Mouse (Mus musculus) embryonic facial prominence, embryonic 10.5 days (tissue): ENCODE measurements around the gene Ndc1. TPM values are rescaled to one million over a fixed set of nuclear protein-coding genes. Genes with fewer than 3 reads are reported as not detected.

Experiments
- DNase-seq: peaks from one replicate; pipeline ENCODE4 v3.0.0-alpha.2; 2017; ENCODE audit warnings: low spot score
- H3K27ac ChIP-seq: fragments of 300-500 bp; sonication (generic); replicated peaks from 2 replicates; pipeline ENCODE4 v1.5.1; 2016; ENCODE audit warnings: mild to moderate bottlenecking
- H3K27me3 ChIP-seq: fragments of 300-500 bp; sonication (generic); replicated peaks from 2 replicates; pipeline ENCODE4 v1.6.1; 2016; ENCODE audit warnings: low read depth, mild to moderate bottlenecking; ENCODE audit not compliant: poor library complexity, severe bottlenecking
- H3K36me3 ChIP-seq: fragments of 300-500 bp; sonication (generic); replicated peaks from 2 replicates; pipeline ENCODE4 v1.6.1; 2016; ENCODE audit warnings: mild to moderate bottlenecking, moderate library complexity
- H3K4me1 ChIP-seq: fragments of 300-500 bp; sonication (generic); 2 replicates; pipeline ENCODE4 v1.6.1; 2016
- H3K4me3 ChIP-seq: fragments of 300-500 bp; sonication (generic); 2 replicates; pipeline ENCODE4 v1.5.1; 2016; ENCODE audit warnings: mild to moderate bottlenecking, moderate library complexity
- H3K9me3 ChIP-seq: fragments of 300-500 bp; sonication (generic); 2 replicates; pipeline ENCODE4 v1.6.1; 2016; ENCODE audit warnings: mild to moderate bottlenecking
- WGBS: fragments of 180-500 bp; shearing (Covaris S2); methylation state at CpG from one replicate; pipeline ENCODE4 v1.1.7; 2016; 5-methylcytosine and 5-hydroxymethylcytosine counted together
- polyA plus RNA-seq: library from polyadenylated mRNA; unstranded; fragments of >200 nt; fragmentation: Nextera tagmentation; extraction: Ambion mirVana; gene quantifications from 2 replicates; pipeline ENCODE4 v1.2.1, GENCODE M21; 2016

Ndc1 gene
- 51.5 and 56.1 TPM in 2 replicates for polyA plus RNA-seq

- Histone ChIP-seq H3K9me3 (no peaks in the 10 kb centered on the region), H3K36me3 (peaks cover 37% of the 10 kb centered on the region), H3K4me3 (peak within 1 kb of the TSS; percentile 95), H3K27me3 (no peaks in the 10 kb centered on the region), H3K27ac (peak within 1 kb of the TSS; percentile 99), H3K4me1 (peaks cover 11% of the 10 kb centered on the region)
- peak; percentile 90 for DNase-seq
- WGBS, result under 1% methylated on average over 51 of the region's 51 CpGs
Observed at GRCm38 (mm10) chr4:107367567-107368314, at the start of gene Ndc1. TSS of gene Ndc1 (plus strand) at chr4:107367784.

GRCm38 (mm10) chr4:107318646-107319045 lies 48.9 kb upstream of the Ndc1 start:
- DNase-seq, result no peak
- Histone ChIP-seq H3K4me3 (no peak overlapping the region), H3K27ac (no peak overlapping the region), H3K9me3 (no peaks in the 10 kb centered on the region), H3K4me1 (peaks cover 13% of the 10 kb centered on the region), H3K27me3 (no peaks in the 10 kb centered on the region), H3K36me3 (peaks cover 59% of the 10 kb centered on the region)
- WGBS, result 82% methylated on average over 8 of the region's 8 CpGs

GRCm38 (mm10) chr4:107321041-107321440 lies 46.5 kb upstream of the Ndc1 start:
- no peak overlapping the region for H3K4me3 ChIP-seq
- 78% methylated on average over 2 of the region's 2 CpGs for WGBS
- peaks cover 67% of the 10 kb centered on the region for H3K36me3 ChIP-seq
- no peaks in the 10 kb centered on the region for H3K9me3 ChIP-seq
- H3K27me3 ChIP-seq, result no peaks in the 10 kb centered on the region
- H3K4me1 ChIP-seq, result no peaks in the 10 kb centered on the region
- no peak for DNase-seq
- H3K27ac ChIP-seq, result no peak overlapping the region

GRCm38 (mm10) chr4:107323113-107323512 lies 44.5 kb upstream of the Ndc1 start:
- Histone ChIP-seq H3K27me3 (no peaks in the 10 kb centered on the region), H3K9me3 (no peaks in the 10 kb centered on the region), H3K27ac (no peak overlapping the region), H3K4me3 (no peak overlapping the region), H3K36me3 (peaks cover 73% of the 10 kb centered on the region), H3K4me1 (no peaks in the 10 kb centered on the region)
- DNase-seq, result no peak
- 87% methylated on average over 2 of the region's 2 CpGs for WGBS

GRCm38 (mm10) chr4:107328530-107328929 lies 39.1 kb upstream of the Ndc1 start:
- no peak overlapping the region for H3K27ac ChIP-seq
- no peak overlapping the region for H3K4me3 ChIP-seq
- H3K27me3 ChIP-seq, result no peaks in the 10 kb centered on the region
- no peak for DNase-seq
- no peaks in the 10 kb centered on the region for H3K4me1 ChIP-seq
- 95% methylated on average over 8 of the region's 8 CpGs for WGBS
- no peaks in the 10 kb centered on the region for H3K9me3 ChIP-seq
- peaks cover 27% of the 10 kb centered on the region for H3K36me3 ChIP-seq

GRCm38 (mm10) chr4:107333514-107333913 lies 34.1 kb upstream of the Ndc1 start:
- H3K4me3 ChIP-seq, result no peak overlapping the region
- H3K36me3 ChIP-seq, result peaks cover 14% of the 10 kb centered on the region; the same call in 1 of the 2 replicates
- H3K9me3 ChIP-seq, result no peaks in the 10 kb centered on the region
- no peaks in the 10 kb centered on the region for H3K4me1 ChIP-seq
- 95% methylated on average over 4 of the region's 4 CpGs for WGBS
- DNase-seq, result no peak
- no peaks in the 10 kb centered on the region for H3K27me3 ChIP-seq
- H3K27ac ChIP-seq, result no peak overlapping the region

GRCm38 (mm10) chr4:107336356-107336755 lies 31.2 kb upstream of the Ndc1 start:
- Histone ChIP-seq H3K9me3 (no peaks in the 10 kb centered on the region), H3K4me3 (no peak overlapping the region), H3K36me3 (peaks cover 14% of the 10 kb centered on the region; the same call in 1 of the 2 replicates), H3K27ac (no peak overlapping the region), H3K27me3 (no peaks in the 10 kb centered on the region), H3K4me1 (0 out of 2 replicates have a peak, but pooled peaks cover 3% of the 10 kb centered on the region)
- 81% methylated on average over 8 of the region's 8 CpGs for WGBS
- DNase-seq, result no peak

GRCm38 (mm10) chr4:107337455-107337854 lies 30.1 kb upstream of the Ndc1 start:
- no peak for DNase-seq
- peaks cover 14% of the 10 kb centered on the region; the same call in 1 of the 2 replicates for H3K36me3 ChIP-seq
- H3K4me1 ChIP-seq, result 0 out of 2 replicates have a peak, but pooled peaks cover 4% of the 10 kb centered on the region
- H3K27me3 ChIP-seq, result no peaks in the 10 kb centered on the region
- no peak overlapping the region for H3K27ac ChIP-seq
- 89% methylated on average over 5 of the region's 5 CpGs for WGBS
- H3K4me3 ChIP-seq, result no peak overlapping the region
- no peaks in the 10 kb centered on the region for H3K9me3 ChIP-seq

- 39% methylated on average over 5 of the region's 5 CpGs for WGBS
- no peaks in the 10 kb centered on the region for H3K9me3 ChIP-seq
- no peaks in the 10 kb centered on the region for H3K27me3 ChIP-seq
- H3K27ac ChIP-seq, result no peak overlapping the region
- DNase-seq, result no peak
- H3K4me3 ChIP-seq, result no peak overlapping the region
- peaks cover 23% of the 10 kb centered on the region for H3K36me3 ChIP-seq
- 0 out of 2 replicates have a peak, but pooled peaks cover 4% of the 10 kb centered on the region for H3K4me1 ChIP-seq
Observed at GRCm38 (mm10) chr4:107341354-107341753, 26.2 kb upstream of the Ndc1 start.

GRCm38 (mm10) chr4:107344612-107345011 lies 23.0 kb upstream of the Ndc1 start:
- Histone ChIP-seq H3K9me3 (no peaks in the 10 kb centered on the region), H3K27me3 (no peaks in the 10 kb centered on the region), H3K4me1 (0 out of 2 replicates have a peak, but pooled peaks cover 7% of the 10 kb centered on the region), H3K4me3 (no peak overlapping the region), H3K27ac (no peak overlapping the region), H3K36me3 (peaks cover 17% of the 10 kb centered on the region)
- WGBS, result 81% methylated on average over 7 of the region's 7 CpGs
- DNase-seq, result no peak

- no peak overlapping the region for H3K4me3 ChIP-seq
- H3K4me1 ChIP-seq, result 0 out of 2 replicates have a peak, but pooled peaks cover 3% of the 10 kb centered on the region
- no peak for DNase-seq
- H3K27me3 ChIP-seq, result no peaks in the 10 kb centered on the region
- H3K27ac ChIP-seq, result no peak overlapping the region
- H3K36me3 ChIP-seq, result peaks cover 33% of the 10 kb centered on the region
- H3K9me3 ChIP-seq, result no peaks in the 10 kb centered on the region
- 75% methylated on average over 6 of the region's 6 CpGs for WGBS
Observed at GRCm38 (mm10) chr4:107347221-107347620, 20.4 kb upstream of the Ndc1 start.

- H3K27ac ChIP-seq, result no peak overlapping the region
- no peak for DNase-seq
Observed at GRCm38 (mm10) chr4:107348529-107349310, 18.9 kb upstream of the Ndc1 start.

More at GRCm38 (mm10) chr4:107348529-107349310, 18.9 kb upstream of the Ndc1 start:
- Histone ChIP-seq H3K36me3 (peaks cover 33% of the 10 kb centered on the region), H3K27me3 (no peaks in the 10 kb centered on the region), H3K4me1 (0 out of 2 replicates have a peak, but pooled peaks cover 3% of the 10 kb centered on the region), H3K4me3 (no peak overlapping the region), H3K9me3 (no peaks in the 10 kb centered on the region)
- WGBS, result 77% methylated on average over 20 of the region's 20 CpGs
